Mouse (Mus musculus): ENCODE measurements at regions not wholly inside any gene's neighbourhood (a gene's known extent, or its start where the extent isn't known, plus 50 kb on each side); places are given as distances from the start of the nearest gene placed in this dataset.

- no peak for TF ChIP-seq CTCF (IDR thresholded peaks at IDR 0.05; ENCODE audit: low read depth, low read length)
- TF ChIP-seq POLR2A (IDR thresholded peaks at IDR 0.05; ENCODE audit: insufficient read depth, low read length): no peak
These were observed 1172.8 kb downstream of the Cdh8 start for GRCm38 (mm10) chr8:98243328-98243926.
